Mouse (Mus musculus) limb, embryonic 11.5 days (tissue): ENCODE data around the gene Tmem82. TPM values are rescaled to one million over a fixed set of nuclear protein-coding genes. Genes with fewer than 3 reads are reported as not detected.

Experiments
- ATAC-seq: fragments of 200-750 bp; cut with Nextera tagmentation; 2 replicates; pipeline ENCODE4 v1.8.0; 2017; ENCODE audit warnings: low read depth; ENCODE audit not compliant: insufficient number of reproducible peaks, low FRiP score, low TSS enrichment
- DNase-seq: peaks from one replicate; pipeline ENCODE4 v3.0.0-alpha.2; 2015; ENCODE audit warnings: low spot score
- H3K27ac ChIP-seq: fragments of 300-500 bp; sonication (generic); replicated peaks from 2 replicates; pipeline ENCODE4 v1.5.1; 2014; ENCODE audit warnings: low read depth, mild to moderate bottlenecking, low read length
- H3K27me3 ChIP-seq: fragments of 300-500 bp; sonication (generic); 2 replicates; pipeline ENCODE4 v1.6.1; 2014; ENCODE audit warnings: mild to moderate bottlenecking, low read length, mixed read lengths; ENCODE audit not compliant: control insufficient read depth, insufficient read depth
- H3K36me3 ChIP-seq: fragments of 300-500 bp; sonication (generic); 2 replicates; pipeline ENCODE4 v1.6.1; 2014; ENCODE audit warnings: mild to moderate bottlenecking, low read length, moderate library complexity, mixed read lengths; ENCODE audit not compliant: control insufficient read depth, insufficient read depth
- H3K4me1 ChIP-seq: fragments of 300-500 bp; sonication (generic); 2 replicates; pipeline ENCODE4 v1.6.1; 2014; ENCODE audit warnings: low read length, mixed read lengths; ENCODE audit not compliant: control insufficient read depth, insufficient read depth
- H3K4me2 ChIP-seq: fragments of 300-500 bp; sonication (generic); 2 replicates; pipeline ENCODE4 v1.6.1; 2014; ENCODE audit warnings: low read depth, mild to moderate bottlenecking, moderate library complexity; ENCODE audit not compliant: severe bottlenecking
- H3K4me3 ChIP-seq: fragments of 300-500 bp; sonication (generic); 2 replicates; pipeline ENCODE4 v1.5.1; 2014; ENCODE audit warnings: low read depth, low read length
- H3K9ac ChIP-seq: fragments of 300-500 bp; sonication (generic); 2 replicates; pipeline ENCODE4 v1.6.1; 2014; ENCODE audit warnings: mild to moderate bottlenecking, low read length
- H3K9me3 ChIP-seq: fragments of 300-500 bp; sonication (generic); 2 replicates; pipeline ENCODE4 v1.6.1; 2016; ENCODE audit warnings: low read length; ENCODE audit not compliant: control insufficient read depth
- WGBS: fragments of 180-500 bp; shearing (Covaris S2); extraction: QIAGEN DNeasy Blood & Tissue Kit; methylation state at CpG from one replicate; pipeline ENCODE4 v1.1.7; 2014; 5-methylcytosine and 5-hydroxymethylcytosine counted together
- polyA plus RNA-seq: library from polyadenylated mRNA; unstranded; fragments of >200 nt; fragmentation: Nextera tagmentation; extraction: Ambion mirVana; gene quantifications from 2 replicates; pipeline ENCODE4 v1.2.1, GENCODE M21; 2014

The Tmem82 gene
- polyA plus RNA-seq, 1 experiment from 2014 or later, result 0.60 TPM

- Histone ChIP-seq H3K4me2 (no peak overlapping the region), H3K36me3 (peaks cover 5% of the 10 kb centered on the region), H3K9ac (no peak overlapping the region; the same call in 1 of the 2 replicates), H3K27ac (no peak overlapping the region), H3K4me3 (no peak overlapping the region), H3K4me1 (no peaks in the 10 kb centered on the region), H3K9me3 (no peaks in the 10 kb centered on the region), H3K27me3 (no peaks in the 10 kb centered on the region)
- WGBS, result 42% methylated on average over 27 of the region's 27 CpGs
- ATAC-seq, result peak; percentile 17; the same call in 1 of the 2 replicates
- peak; percentile 94 for DNase-seq
These were observed 43.4 kb downstream of the Tmem82 start for GRCm38 (mm10) chr4:141574789-141575702.

GRCm38 (mm10) chr4:141573359-141573966 lies 45.0 kb downstream of the Tmem82 start:
- DNase-seq, result no peak
- WGBS, result 62% methylated on average over 6 of the region's 6 CpGs
- peaks cover 5% of the 10 kb centered on the region for H3K36me3 ChIP-seq
- H3K9ac ChIP-seq, result no peak overlapping the region
- no peaks in the 10 kb centered on the region for H3K9me3 ChIP-seq
- no peaks in the 10 kb centered on the region for H3K4me1 ChIP-seq
- no peak overlapping the region for H3K27ac ChIP-seq
- no peak overlapping the region for H3K4me3 ChIP-seq
- no peak for ATAC-seq
- no peak overlapping the region for H3K4me2 ChIP-seq
- no peaks in the 10 kb centered on the region for H3K27me3 ChIP-seq

GRCm38 (mm10) chr4:141572668-141573358 lies 45.6 kb downstream of the Tmem82 start:
- H3K4me2 ChIP-seq, result no peak overlapping the region
- ATAC-seq (no peak), DNase-seq (no peak)
- no peak overlapping the region for H3K27ac ChIP-seq
- H3K36me3 ChIP-seq, result peaks cover 5% of the 10 kb centered on the region
- WGBS, result 79% methylated on average over 7 of the region's 7 CpGs
- no peaks in the 10 kb centered on the region for H3K27me3 ChIP-seq
- H3K4me1 ChIP-seq, result no peaks in the 10 kb centered on the region
- no peaks in the 10 kb centered on the region for H3K9me3 ChIP-seq
- no peak overlapping the region for H3K4me3 ChIP-seq
- H3K9ac ChIP-seq, result no peak overlapping the region

- H3K9me3 ChIP-seq, result no peaks in the 10 kb centered on the region
- no peaks in the 10 kb centered on the region for H3K27me3 ChIP-seq
- no peaks in the 10 kb centered on the region for H3K4me1 ChIP-seq
- H3K4me3 ChIP-seq, result no peak overlapping the region
- H3K4me2 ChIP-seq, result no peak overlapping the region
- H3K9ac ChIP-seq, result no peak overlapping the region
- ATAC-seq, result no peak
- 60% methylated on average over 10 of the region's 10 CpGs for WGBS
- no peak overlapping the region for H3K27ac ChIP-seq
- DNase-seq, result no peak
- H3K36me3 ChIP-seq, result no peaks in the 10 kb centered on the region
These were observed 46.5 kb downstream of the Tmem82 start for GRCm38 (mm10) chr4:141571934-141572333.

GRCm38 (mm10) chr4:141571337-141571739 lies 47.1 kb downstream of the Tmem82 start:
- H3K9ac ChIP-seq, result no peak overlapping the region
- no peak overlapping the region for H3K27ac ChIP-seq
- ATAC-seq, result no peak
- H3K36me3 ChIP-seq, result no peaks in the 10 kb centered on the region
- H3K4me2 ChIP-seq, result no peak overlapping the region
- 49% methylated on average over 6 of the region's 6 CpGs for WGBS
- H3K27me3 ChIP-seq, result no peaks in the 10 kb centered on the region
- H3K4me3 ChIP-seq, result no peak overlapping the region
- DNase-seq, result no peak
- H3K4me1 ChIP-seq, result no peaks in the 10 kb centered on the region
- H3K9me3 ChIP-seq, result no peaks in the 10 kb centered on the region

GRCm38 (mm10) chr4:141570821-141571220 lies 47.6 kb downstream of the Tmem82 start:
- H3K36me3 ChIP-seq, result no peaks in the 10 kb centered on the region
- H3K9me3 ChIP-seq, result no peaks in the 10 kb centered on the region
- H3K9ac ChIP-seq, result no peak overlapping the region
- no peaks in the 10 kb centered on the region for H3K4me1 ChIP-seq
- ATAC-seq (no peak), DNase-seq (no peak)
- no peak overlapping the region for H3K4me2 ChIP-seq
- H3K27ac ChIP-seq, result no peak overlapping the region
- no peak overlapping the region for H3K4me3 ChIP-seq
- WGBS, result 93% methylated on average over 1 of the region's 1 CpGs
- no peaks in the 10 kb centered on the region for H3K27me3 ChIP-seq

- Histone ChIP-seq H3K4me3 (no peak overlapping the region), H3K27ac (no peak overlapping the region), H3K36me3 (no peaks in the 10 kb centered on the region), H3K4me2 (no peak overlapping the region), H3K4me1 (no peaks in the 10 kb centered on the region), H3K9ac (no peak overlapping the region), H3K9me3 (no peaks in the 10 kb centered on the region), H3K27me3 (no peaks in the 10 kb centered on the region)
- 74% methylated on average over 6 of the region's 6 CpGs for WGBS
- ATAC-seq (0 out of 2 replicates have a peak, but pooled peaks have one; percentile 36), DNase-seq (no peak)
These were observed 48.4 kb downstream of the Tmem82 start for GRCm38 (mm10) chr4:141570004-141570403.

DNA sequence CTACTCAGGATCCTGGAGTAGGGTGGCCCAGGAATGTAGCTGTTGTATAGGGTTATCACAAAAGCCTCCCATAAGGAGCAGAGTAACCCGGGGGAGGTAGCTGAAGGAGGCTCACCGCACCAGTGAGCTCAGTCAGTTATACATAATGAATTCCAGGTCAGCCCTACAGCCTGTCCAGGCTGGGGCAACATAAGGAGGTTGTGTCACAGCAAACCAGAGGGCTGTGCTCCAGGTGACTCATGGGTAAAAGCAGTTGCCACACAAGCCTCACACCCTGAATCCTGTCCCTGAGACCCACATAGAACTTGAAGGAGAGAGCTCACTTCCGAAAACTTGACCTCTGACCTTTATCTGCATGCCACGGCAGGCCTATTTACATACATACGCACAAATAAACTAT lies 49.5 kb downstream of the Tmem82 start:
- H3K27ac ChIP-seq, result no peak overlapping the region
- no peaks in the 10 kb centered on the region for H3K27me3 ChIP-seq
- no peaks in the 10 kb centered on the region for H3K36me3 ChIP-seq
- H3K4me3 ChIP-seq, result no peak overlapping the region
- no peak overlapping the region for H3K4me2 ChIP-seq
- no peak for DNase-seq
- no peak overlapping the region for H3K9ac ChIP-seq
- ATAC-seq, result no peak
- WGBS, result 83% methylated on average over 5 of the region's 5 CpGs
- H3K9me3 ChIP-seq, result no peaks in the 10 kb centered on the region
- no peaks in the 10 kb centered on the region for H3K4me1 ChIP-seq
